Mouse (Mus musculus) R1 (cell line): Measurements from ENCODE around the gene Wbp1l.

ENCODE experiments used
- DNase-seq: peaks from one replicate; pipeline ENCODE4 v3.0.0-alpha.2; 2018; ENCODE audit warnings: low read depth, low spot score

Gene Wbp1l

GRCm38 (mm10) chr19:46629807-46630206 lies 30.9 kb downstream of the Wbp1l start:
- DNase-seq = no peak

GRCm38 (mm10) chr19:46631637-46632036 lies 32.8 kb downstream of the Wbp1l start:
- no peak for DNase-seq

- DNase-seq = no peak
These were observed 36.9 kb downstream of the Wbp1l start for GRCm38 (mm10) chr19:46635766-46636165.

- DNase-seq = no peak
These were observed 38.7 kb downstream of the Wbp1l start for GRCm38 (mm10) chr19:46637598-46637997.

- no peak for DNase-seq
These were observed 40.2 kb downstream of the Wbp1l start for GRCm38 (mm10) chr19:46639053-46639452.

GRCm38 (mm10) chr19:46639496-46639895 lies 40.6 kb downstream of the Wbp1l start:
- no peak for DNase-seq

GRCm38 (mm10) chr19:46640780-46641179 lies 41.9 kb downstream of the Wbp1l start:
- no peak for DNase-seq

GRCm38 (mm10) chr19:46641420-46642085 lies 42.7 kb downstream of the Wbp1l start:
- DNase-seq = peak; percentile 46

- peak; percentile 35 for DNase-seq
These were observed 43.4 kb downstream of the Wbp1l start for GRCm38 (mm10) chr19:46642136-46642753.

- no peak for DNase-seq
These were observed 44.4 kb downstream of the Wbp1l start for GRCm38 (mm10) chr19:46643236-46643635.

GRCm38 (mm10) chr19:46644343-46644792 lies 45.5 kb downstream of the Wbp1l start:
- no peak for DNase-seq

- peak; percentile 48 for DNase-seq
These were observed 46.1 kb downstream of the Wbp1l start for GRCm38 (mm10) chr19:46644793-46645602.

GRCm38 (mm10) chr19:46646041-46646481 lies 47.2 kb downstream of the Wbp1l start:
- DNase-seq = no peak

GRCm38 (mm10) chr19:46647254-46647653 lies 48.4 kb downstream of the Wbp1l start:
- no peak for DNase-seq

- DNase-seq = no peak
These were observed 49.0 kb downstream of the Wbp1l start for GRCm38 (mm10) chr19:46647850-46648249.

- no peak for DNase-seq
These were observed 49.7 kb downstream of the Wbp1l start for GRCm38 (mm10) chr19:46648565-46648964.

- DNase-seq = no peak
These were observed 54.3 kb downstream of the Wbp1l start for GRCm38 (mm10) chr19:46653188-46653587.

- no peak for DNase-seq
These were observed 54.8 kb downstream of the Wbp1l start for GRCm38 (mm10) chr19:46653616-46654235.

GRCm38 (mm10) chr19:46655626-46656025 lies 56.7 kb downstream of the Wbp1l start:
- DNase-seq = no peak

- peak; percentile 86 for DNase-seq
These were observed 57.4 kb downstream of the Wbp1l start for GRCm38 (mm10) chr19:46656151-46656840.

- DNase-seq = peak; percentile 82
These were observed 58.6 kb downstream of the Wbp1l start for GRCm38 (mm10) chr19:46657339-46658020.
